Mouse (Mus musculus): ENCODE results near the gene Hspa5.
"Not testable (repeated sequence)": the region's sequence is repeated elsewhere in the genome, so short reads cannot be mapped to it uniquely, and the experiment has no call there.

Gene Hspa5

GRCm38 (mm10) chr2:34809568-34809967 lies 37.8 kb downstream of the Hspa5 start:
- no peak for DNase-seq

- no peak for DNase-seq
These were observed 39.0 kb downstream of the Hspa5 start for GRCm38 (mm10) chr2:34810775-34811174.

- DNase-seq, result no peak
These were observed 40.9 kb downstream of the Hspa5 start for GRCm38 (mm10) chr2:34812706-34813105.

GRCm38 (mm10) chr2:34815893-34816292 lies 44.1 kb downstream of the Hspa5 start:
- not testable (repeated sequence) for DNase-seq

GRCm38 (mm10) chr2:34818492-34818891 lies 46.7 kb downstream of the Hspa5 start:
- no peak for DNase-seq

- DNase-seq, result peak; percentile 94
These were observed 54.2 kb downstream of the Hspa5 start, which contains the start of gene Fbxw2 for GRCm38 (mm10) chr2:34825827-34826459. TSS of gene Fbxw2 (minus strand) at chr2:34826311.

GRCm38 (mm10) chr2:34826460-34827231 lies 54.9 kb downstream of the Hspa5 start:
- no peak for DNase-seq
